Mouse (Mus musculus) midbrain, embryonic 15.5 days (tissue): ENCODE measurements around the gene Batf. TPM values are rescaled to one million over a fixed set of nuclear protein-coding genes. Genes with fewer than 3 reads are reported as not detected.
A peak's percentile ranks its signal among the peaks of the same experiment; 100 is the strongest.

ENCODE experiments used
- ATAC-seq: fragments of 200-750 bp; cut with Nextera tagmentation; replicated peaks from 2 replicates; pipeline ENCODE4 v1.8.0; 2017; ENCODE audit warnings: moderate TSS enrichment
- H3K27ac ChIP-seq: fragments of 300-500 bp; sonication (generic); 2 replicates; pipeline ENCODE4 v1.5.1; 2015; ENCODE audit warnings: mild to moderate bottlenecking, inconsistent platforms
- H3K27me3 ChIP-seq: fragments of 300-500 bp; sonication (generic); replicated peaks from 2 replicates; pipeline ENCODE4 v1.6.1; 2015; ENCODE audit warnings: inconsistent platforms
- H3K36me3 ChIP-seq: fragments of 300-500 bp; sonication (generic); replicated peaks from 2 replicates; pipeline ENCODE4 v1.6.1; 2015; ENCODE audit warnings: inconsistent platforms
- H3K4me1 ChIP-seq: fragments of 300-500 bp; sonication (generic); 2 replicates; pipeline ENCODE4 v1.6.1; 2015; ENCODE audit warnings: inconsistent platforms
- H3K4me2 ChIP-seq: fragments of 300-500 bp; sonication (generic); 2 replicates; pipeline ENCODE4 v1.6.1; 2015; ENCODE audit warnings: inconsistent platforms, mild to moderate bottlenecking, moderate library complexity
- H3K4me3 ChIP-seq: fragments of 300-500 bp; sonication (generic); 2 replicates; pipeline ENCODE4 v1.5.1; 2015; ENCODE audit warnings: mild to moderate bottlenecking, inconsistent platforms
- H3K9ac ChIP-seq: fragments of 300-500 bp; sonication (generic); 2 replicates; pipeline ENCODE4 v1.6.1; 2015; ENCODE audit warnings: mild to moderate bottlenecking, inconsistent platforms
- H3K9me3 ChIP-seq: fragments of 300-500 bp; sonication (generic); 2 replicates; pipeline ENCODE4 v1.6.1; 2016; ENCODE audit warnings: inconsistent platforms
- WGBS: fragments of 180-500 bp; shearing (Covaris S2); methylation state at CpG from one replicate; pipeline ENCODE4 v1.1.7; 2015; ENCODE audit warnings: mixed read lengths; 5-methylcytosine and 5-hydroxymethylcytosine counted together
- polyA plus RNA-seq: library from polyadenylated mRNA; unstranded; fragments of >200 nt; fragmentation: Nextera tagmentation; extraction: Ambion mirVana; gene quantifications from 2 replicates; pipeline ENCODE4 v1.2.1, GENCODE M21; 2015

Gene Batf
- polyA plus RNA-seq: 1.1 and 1.5 TPM in 2 replicates

DNA sequence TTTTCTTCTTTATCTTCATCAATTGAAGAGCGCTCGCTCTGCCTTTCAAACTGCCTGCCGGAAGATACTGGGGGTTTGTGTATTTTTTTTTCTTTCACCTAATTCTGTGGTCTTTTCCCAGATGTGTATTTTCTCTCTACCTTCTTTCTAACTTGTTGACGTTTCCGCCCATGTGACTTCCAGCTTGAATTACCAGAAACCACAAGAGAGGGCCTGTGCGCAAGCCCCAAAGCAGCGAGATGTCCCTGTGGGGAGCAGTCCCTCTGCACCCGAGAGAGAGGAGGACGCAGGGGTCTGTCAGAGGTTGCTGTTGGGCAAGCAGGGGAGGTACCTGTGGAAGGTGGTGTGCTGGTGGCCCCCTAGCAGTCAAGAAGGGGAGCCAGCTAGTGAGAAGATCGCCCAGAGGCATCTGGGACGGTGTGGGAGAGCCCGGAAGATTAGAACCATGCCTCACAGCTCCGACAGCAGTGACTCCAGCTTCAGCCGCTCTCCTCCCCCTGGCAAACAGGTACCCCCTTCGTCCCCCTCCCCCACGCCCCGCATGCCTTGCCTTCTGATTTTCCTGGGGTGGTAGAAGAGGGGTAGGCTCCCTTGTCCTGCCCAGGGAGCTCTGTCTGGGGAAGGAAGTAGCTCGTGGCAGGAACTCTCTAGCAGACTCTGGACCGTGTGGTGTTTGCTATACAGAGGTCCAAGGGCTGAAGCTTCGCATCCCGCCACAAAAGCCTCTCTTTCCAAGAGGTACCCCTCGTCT, at the start of gene Batf:
Batf (plus strand) TSS at position 204 of the 751 bp plus-strand sequence.
- H3K4me3 ChIP-seq: no peak within 1 kb of the TSS
- no peak within 1 kb of the TSS for H3K9ac ChIP-seq
- H3K36me3 ChIP-seq: no peaks in the 10 kb centered on the region
- 48% methylated on average over 22 of the region's 22 CpGs for WGBS
- peak within 1 kb of the TSS; percentile 5; the same call in 1 of the 2 replicates for H3K4me2 ChIP-seq
- no peak for ATAC-seq
- no peak within 1 kb of the TSS for H3K27ac ChIP-seq
- no peaks in the 10 kb centered on the region for H3K4me1 ChIP-seq
- no peaks in the 10 kb centered on the region for H3K9me3 ChIP-seq
- no peaks in the 10 kb centered on the region for H3K27me3 ChIP-seq

DNA sequence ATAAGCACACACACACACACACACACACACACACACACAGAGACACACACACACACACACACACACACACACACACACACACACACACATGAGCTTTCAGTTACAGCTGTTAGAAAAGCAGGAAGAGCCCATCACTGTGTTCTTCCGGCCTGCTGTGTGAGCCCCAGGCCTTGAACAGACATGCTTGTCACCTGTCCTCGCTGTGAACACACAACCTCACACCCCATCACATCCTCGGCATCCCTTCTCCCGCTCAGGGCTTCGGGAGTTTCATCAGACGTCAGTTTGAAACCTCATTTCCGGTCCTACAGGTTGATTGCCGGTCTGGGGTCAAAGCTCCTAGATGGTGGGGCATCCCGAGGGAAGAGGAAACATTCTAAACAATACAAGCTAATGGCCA, 48.5 kb upstream of the Batf start:
- Histone ChIP-seq H3K4me2 (no peak overlapping the region), H3K36me3 (peaks cover 12% of the 10 kb centered on the region; the same call in 1 of the 2 replicates), H3K9me3 (no peaks in the 10 kb centered on the region), H3K27me3 (no peaks in the 10 kb centered on the region), H3K4me1 (0 out of 2 replicates have a peak, but pooled peaks cover 3% of the 10 kb centered on the region), H3K27ac (no peak overlapping the region), H3K9ac (no peak overlapping the region), H3K4me3 (no peak overlapping the region)
- WGBS: 81% methylated on average over 9 of the region's 9 CpGs
- no peak for ATAC-seq

DNA sequence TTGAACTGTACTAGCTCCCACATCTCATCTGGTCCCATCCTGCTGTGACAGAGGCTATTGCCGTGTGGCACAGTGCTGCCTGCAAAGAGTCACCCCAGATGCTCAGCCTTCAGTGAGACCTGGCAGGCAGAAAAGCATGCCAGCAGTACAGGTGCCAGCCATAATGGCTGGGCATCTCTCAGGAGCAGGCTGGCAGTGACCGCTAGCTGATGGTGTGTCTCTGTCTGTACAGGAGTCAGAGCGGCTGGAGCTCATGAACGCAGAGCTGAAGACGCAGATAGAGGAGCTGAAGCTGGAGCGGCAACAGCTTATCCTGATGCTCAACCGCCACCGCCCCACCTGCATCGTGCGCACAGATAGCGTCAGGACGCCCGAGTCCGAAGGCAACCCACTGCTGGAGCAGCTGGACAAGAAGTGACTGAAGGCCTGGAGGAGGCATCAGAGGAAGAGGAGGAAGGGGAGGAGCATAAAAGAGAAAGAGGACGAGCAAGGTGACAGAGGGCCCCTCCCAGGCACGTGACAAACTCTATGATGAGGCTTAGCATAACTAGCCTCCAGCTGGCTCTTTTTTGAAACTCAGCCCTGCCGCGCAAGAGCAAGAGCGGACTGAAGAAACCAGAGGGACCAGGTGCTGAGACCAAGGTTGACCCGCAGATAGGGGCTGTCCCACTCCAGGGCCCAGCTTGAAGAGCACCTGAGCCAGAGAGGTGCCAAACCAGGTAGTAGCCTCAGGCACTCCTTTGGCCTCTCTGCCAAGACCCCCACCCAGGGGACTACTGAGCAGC, 47.7 kb upstream of the Batf start:
- Histone ChIP-seq H3K27me3 (no peaks in the 10 kb centered on the region), H3K4me3 (no peak overlapping the region), H3K36me3 (peaks cover 5% of the 10 kb centered on the region; the same call in 1 of the 2 replicates), H3K4me1 (0 out of 2 replicates have a peak, but pooled peaks cover 3% of the 10 kb centered on the region), H3K27ac (no peak overlapping the region), H3K4me2 (no peak overlapping the region), H3K9me3 (no peaks in the 10 kb centered on the region), H3K9ac (no peak overlapping the region)
- WGBS: 76% methylated on average over 20 of the region's 20 CpGs
- ATAC-seq: peak; percentile 27; the same call in 1 of the 2 replicates

DNA sequence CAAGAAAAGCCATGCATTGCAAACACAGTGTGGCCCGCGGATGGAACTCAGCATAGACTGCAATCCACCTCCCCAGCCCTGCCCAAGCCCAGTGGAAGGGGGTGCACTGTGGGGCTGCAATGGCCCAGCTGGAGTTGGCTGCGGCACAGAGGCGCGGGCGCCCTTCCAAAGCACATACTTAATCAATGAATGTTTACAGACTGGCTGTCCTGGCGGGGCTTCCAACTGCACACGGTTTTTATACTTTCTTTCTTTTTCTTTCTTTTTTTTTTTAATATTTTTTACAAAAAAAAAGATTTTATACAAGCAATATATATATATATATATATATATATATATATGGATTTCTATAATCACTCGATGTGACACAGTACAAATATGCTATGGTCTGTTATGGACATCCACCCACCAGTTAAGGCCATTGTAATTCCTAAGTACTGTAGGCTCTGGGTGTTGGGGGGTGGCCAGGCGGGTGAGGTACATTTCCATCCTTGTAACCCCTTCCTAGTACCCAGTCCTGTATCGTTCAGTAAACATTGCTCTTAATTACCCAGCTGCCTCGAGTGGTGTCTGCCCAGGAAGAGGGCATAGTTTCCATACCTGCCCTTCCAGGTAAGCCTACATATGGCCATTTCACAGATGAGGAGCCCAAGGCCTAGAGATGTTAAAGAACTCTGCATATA, 47.0 kb upstream of the Batf start:
- Histone ChIP-seq H3K4me3 (no peak overlapping the region), H3K27me3 (no peaks in the 10 kb centered on the region), H3K36me3 (no peaks in the 10 kb centered on the region), H3K9me3 (no peaks in the 10 kb centered on the region), H3K4me2 (no peak overlapping the region), H3K9ac (no peak overlapping the region), H3K4me1 (0 out of 2 replicates have a peak, but pooled peaks cover 3% of the 10 kb centered on the region), H3K27ac (no peak overlapping the region)
- WGBS: 77% methylated on average over 12 of the region's 12 CpGs
- ATAC-seq: 0 out of 2 replicates have a peak, but pooled peaks have one; percentile 14

DNA sequence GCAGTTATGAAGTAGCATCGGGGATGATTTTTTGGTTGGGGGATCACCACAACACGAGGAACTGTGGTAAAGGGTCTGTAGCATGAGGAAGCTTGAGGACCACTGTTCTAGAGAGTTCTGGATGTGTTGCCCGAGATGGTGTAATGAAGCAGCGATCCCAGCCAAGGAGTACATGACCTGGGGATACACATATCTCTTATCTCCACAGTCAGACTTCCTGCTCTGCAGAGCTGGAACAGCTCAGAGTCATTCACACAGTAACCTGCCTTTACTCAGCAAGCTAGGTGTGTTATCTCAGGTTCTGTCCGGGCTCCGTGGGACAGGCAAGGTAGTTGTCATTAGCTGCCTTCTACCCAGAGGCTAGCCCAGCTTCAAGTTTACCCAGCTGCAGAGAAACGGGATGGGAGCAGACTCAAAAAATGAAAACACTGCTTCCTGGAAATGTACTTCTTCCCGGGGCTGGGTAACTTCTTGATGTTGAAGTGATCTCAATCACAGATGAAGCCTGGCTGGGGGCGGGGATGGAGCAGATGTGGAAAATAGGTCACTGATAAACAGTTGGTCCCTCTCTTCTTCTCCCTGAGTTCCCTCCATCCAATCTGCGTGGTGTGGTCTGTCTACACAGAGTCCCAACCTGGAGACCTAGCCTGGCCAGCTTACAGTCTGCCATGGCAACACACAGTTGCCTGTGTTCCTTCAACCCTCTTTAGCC, 45.5 kb upstream of the Batf start:
- no peak overlapping the region for H3K9ac ChIP-seq
- ATAC-seq: no peak
- H3K4me2 ChIP-seq: no peak overlapping the region
- 82% methylated on average over 10 of the region's 10 CpGs for WGBS
- no peak overlapping the region for H3K4me3 ChIP-seq
- no peak overlapping the region for H3K27ac ChIP-seq
- 0 out of 2 replicates have a peak, but pooled peaks cover 3% of the 10 kb centered on the region for H3K4me1 ChIP-seq
- H3K27me3 ChIP-seq: no peaks in the 10 kb centered on the region
- no peaks in the 10 kb centered on the region for H3K36me3 ChIP-seq
- H3K9me3 ChIP-seq: no peaks in the 10 kb centered on the region

DNA sequence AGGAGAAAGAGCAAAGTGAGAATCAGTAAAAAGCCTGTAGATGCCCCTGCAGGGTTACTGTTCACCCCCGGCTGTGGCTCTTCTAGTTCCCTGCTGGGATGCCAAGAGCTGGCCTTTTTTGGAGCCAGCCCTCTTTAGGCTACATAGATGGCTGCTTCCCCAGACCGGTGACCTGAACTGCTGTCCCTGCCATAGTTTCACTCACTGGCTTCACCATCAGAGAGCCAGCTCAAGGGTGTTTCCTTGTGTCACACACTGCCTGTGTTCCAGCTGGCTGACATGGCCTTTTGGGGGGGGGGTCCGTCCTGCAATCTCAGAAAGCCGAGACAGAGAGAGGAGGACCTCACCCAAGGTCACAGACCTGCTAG, 44.9 kb upstream of the Batf start:
- Histone ChIP-seq H3K4me2 (no peak overlapping the region), H3K27ac (no peak overlapping the region), H3K4me3 (no peak overlapping the region), H3K27me3 (no peaks in the 10 kb centered on the region), H3K4me1 (0 out of 2 replicates have a peak, but pooled peaks cover 3% of the 10 kb centered on the region), H3K9ac (no peak overlapping the region), H3K36me3 (no peaks in the 10 kb centered on the region), H3K9me3 (no peaks in the 10 kb centered on the region)
- ATAC-seq: no peak
- 50% methylated on average over 4 of the region's 4 CpGs for whole genome bisulfite sequencing

DNA sequence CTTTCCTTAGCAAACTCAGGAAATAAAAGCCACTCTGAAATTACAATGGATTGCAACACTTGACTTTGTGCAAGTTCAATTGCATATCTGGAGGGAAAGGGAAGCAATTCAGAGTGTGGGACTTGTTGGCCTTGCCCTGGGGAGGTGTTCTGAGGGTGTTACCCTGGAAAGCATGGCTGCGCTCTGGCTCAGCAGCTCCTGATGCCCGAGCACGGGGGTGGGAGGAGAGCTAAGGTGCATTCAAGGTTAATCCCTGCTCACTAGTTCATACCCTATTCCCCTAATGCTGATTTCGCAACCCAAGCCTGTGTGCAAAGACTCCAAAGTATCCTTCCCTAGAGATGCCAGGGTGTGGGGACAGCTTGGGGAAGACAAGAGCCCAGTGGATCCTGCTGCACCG, 42.7 kb upstream of the Batf start:
- WGBS: 73% methylated on average over 5 of the region's 5 CpGs
- Histone ChIP-seq H3K9me3 (no peaks in the 10 kb centered on the region), H3K4me2 (no peak overlapping the region), H3K27ac (no peak overlapping the region), H3K4me1 (0 out of 2 replicates have a peak, but pooled peaks cover 3% of the 10 kb centered on the region), H3K36me3 (no peaks in the 10 kb centered on the region), H3K27me3 (no peaks in the 10 kb centered on the region), H3K4me3 (no peak overlapping the region), H3K9ac (no peak overlapping the region)
- no peak for ATAC-seq

DNA sequence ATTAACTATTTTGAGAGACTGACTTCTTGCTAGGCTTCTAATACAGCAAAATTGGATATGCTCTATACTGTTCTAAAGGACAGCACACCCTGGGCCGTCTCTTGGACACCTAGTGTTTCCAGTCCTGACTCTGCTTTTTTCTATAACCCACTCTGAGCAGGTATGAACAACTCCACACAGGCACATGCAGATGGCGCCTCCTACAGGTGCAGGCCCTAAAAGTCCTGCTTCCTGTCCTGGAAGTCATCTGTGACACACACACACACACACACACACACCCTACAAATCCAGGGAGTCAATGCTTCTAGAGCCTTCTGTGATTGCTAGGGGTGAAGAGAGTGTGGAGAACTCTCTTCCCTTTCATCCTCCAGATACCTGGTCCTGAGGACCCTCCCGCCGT, 40.8 kb upstream of the Batf start:
- 88% methylated on average over 4 of the region's 4 CpGs for WGBS
- no peaks in the 10 kb centered on the region for H3K9me3 ChIP-seq
- H3K4me1 ChIP-seq: no peaks in the 10 kb centered on the region
- no peaks in the 10 kb centered on the region for H3K27me3 ChIP-seq
- H3K27ac ChIP-seq: no peak overlapping the region
- no peak for ATAC-seq
- H3K4me2 ChIP-seq: no peak overlapping the region
- H3K36me3 ChIP-seq: no peaks in the 10 kb centered on the region
- H3K9ac ChIP-seq: no peak overlapping the region
- no peak overlapping the region for H3K4me3 ChIP-seq

DNA sequence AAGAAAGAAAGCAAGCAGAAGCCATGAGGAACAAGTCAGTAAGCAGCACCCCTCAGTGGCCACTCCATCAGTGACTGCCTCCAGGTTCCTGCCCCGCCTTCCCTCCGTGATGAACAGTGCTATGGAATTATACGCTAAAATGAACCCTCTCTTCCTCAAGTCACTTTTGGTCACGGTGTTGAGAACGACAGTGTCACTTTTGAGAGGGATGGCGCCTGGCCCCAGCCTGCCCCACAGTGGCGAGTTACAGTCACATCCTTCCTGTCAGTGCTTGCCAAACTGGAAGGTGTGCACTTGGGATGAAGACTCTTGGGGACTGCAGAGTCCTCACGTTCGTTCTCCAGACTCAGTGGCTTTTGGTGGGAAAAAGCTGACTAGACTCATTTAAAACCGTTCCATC, 39.1 kb upstream of the Batf start:
- no peak overlapping the region for H3K27ac ChIP-seq
- WGBS: 48% methylated on average over 10 of the region's 10 CpGs
- no peak for ATAC-seq

DNA sequence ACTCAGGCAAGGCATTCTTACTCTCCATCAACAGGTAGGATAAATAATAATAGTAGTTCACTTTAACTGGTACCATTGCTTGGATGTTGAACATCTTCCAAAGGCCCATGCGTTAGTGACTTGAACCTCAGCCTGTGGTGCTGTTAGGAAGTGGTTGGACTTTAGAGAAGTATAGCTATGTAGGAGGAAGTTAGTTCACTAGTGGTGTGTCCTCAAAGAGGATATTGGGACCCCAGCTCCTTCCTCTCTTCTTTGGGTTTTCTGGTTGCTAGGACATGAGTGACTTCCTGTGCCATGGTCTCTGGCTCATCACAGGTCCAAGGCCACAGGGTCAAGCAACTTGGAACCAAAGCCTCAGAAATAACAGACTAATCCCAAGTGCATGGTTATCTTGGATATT, 38.5 kb upstream of the Batf start:
- no peaks in the 10 kb centered on the region for H3K9me3 ChIP-seq
- H3K4me2 ChIP-seq: no peak overlapping the region
- no peak overlapping the region for H3K4me3 ChIP-seq
- H3K9ac ChIP-seq: no peak overlapping the region
- H3K27me3 ChIP-seq: no peaks in the 10 kb centered on the region
- H3K4me1 ChIP-seq: no peaks in the 10 kb centered on the region
- 95% methylated on average over 1 of the region's 1 CpGs for WGBS
- H3K36me3 ChIP-seq: no peaks in the 10 kb centered on the region
- no peak for ATAC-seq
- H3K27ac ChIP-seq: no peak overlapping the region

More for the DNA sequence above, 39.1 kb upstream of the Batf start:
- Histone ChIP-seq H3K4me1 (no peaks in the 10 kb centered on the region), H3K9ac (no peak overlapping the region), H3K36me3 (no peaks in the 10 kb centered on the region), H3K4me2 (no peak overlapping the region), H3K9me3 (no peaks in the 10 kb centered on the region), H3K27me3 (no peaks in the 10 kb centered on the region), H3K4me3 (no peak overlapping the region)

DNA sequence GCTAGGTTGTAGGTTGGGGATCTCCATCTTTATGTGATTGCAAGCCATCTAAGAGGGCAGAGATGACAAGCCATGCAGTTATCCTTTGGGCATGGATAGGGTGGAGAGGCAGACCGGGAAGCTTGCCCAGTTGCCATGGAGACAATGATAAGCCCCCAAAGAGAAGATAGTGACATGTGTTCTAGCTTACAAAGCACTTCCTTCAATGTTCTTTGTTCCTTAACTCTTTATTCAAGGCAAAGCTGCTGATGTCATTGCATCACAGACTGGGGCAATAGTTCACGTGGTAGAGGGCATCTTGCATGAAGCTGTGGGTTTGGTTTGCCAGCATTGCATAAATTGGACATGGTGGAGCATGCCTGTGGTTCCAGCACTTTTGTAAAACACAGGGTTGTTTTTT, 27.1 kb upstream of the Batf start:
- Histone ChIP-seq H3K27ac (no peak overlapping the region), H3K9ac (no peak overlapping the region), H3K4me3 (no peak overlapping the region), H3K9me3 (no peaks in the 10 kb centered on the region), H3K36me3 (no peaks in the 10 kb centered on the region), H3K4me2 (no peak overlapping the region), H3K4me1 (no peaks in the 10 kb centered on the region), H3K27me3 (no peaks in the 10 kb centered on the region)
- no peak for ATAC-seq
- WGBS: 26% methylated on average over 2 of the region's 2 CpGs

DNA sequence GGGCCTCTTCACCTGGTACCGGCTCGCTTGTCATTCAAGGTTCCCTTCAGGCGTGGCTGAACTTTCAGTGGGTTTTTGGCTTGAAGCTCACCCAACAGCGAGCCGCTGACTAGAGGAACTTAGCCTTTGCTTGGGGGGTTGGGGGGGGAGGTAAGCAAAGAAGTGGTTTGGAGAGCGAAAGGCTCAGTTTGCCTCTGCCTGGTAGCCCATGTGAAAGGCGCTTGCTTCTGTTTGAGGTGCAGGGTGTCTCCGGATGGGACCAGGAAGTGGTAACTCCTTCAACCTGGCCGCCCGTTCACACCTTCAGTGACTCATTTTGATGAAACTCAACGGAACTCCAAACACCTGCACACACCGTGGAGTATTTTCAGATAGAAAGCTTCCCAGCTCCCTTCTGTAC, 25.6 kb upstream of the Batf start:
- Histone ChIP-seq H3K27me3 (no peaks in the 10 kb centered on the region), H3K27ac (no peak overlapping the region), H3K4me1 (no peaks in the 10 kb centered on the region), H3K9ac (no peak overlapping the region), H3K9me3 (no peaks in the 10 kb centered on the region), H3K4me3 (no peak overlapping the region), H3K36me3 (no peaks in the 10 kb centered on the region), H3K4me2 (no peak overlapping the region)
- 95% methylated on average over 12 of the region's 12 CpGs for WGBS
- ATAC-seq: no peak
